Mouse (Mus musculus) heart, postnatal 0 days (tissue): ENCODE data around the gene Atp6ap2. TPM values are rescaled to one million over a fixed set of nuclear protein-coding genes. Genes with fewer than 3 reads are reported as not detected.

Experiments used
- ATAC-seq: fragments of 200-750 bp; cut with Nextera tagmentation; 2 replicates; pipeline ENCODE4 v1.8.0; 2017; ENCODE audit warnings: low read depth, moderate number of reproducible peaks, moderate library complexity; ENCODE audit not compliant: insufficient read depth
- DNase-seq: peaks from one replicate; pipeline ENCODE4 v3.0.0-alpha.2; 2016; ENCODE audit warnings: low spot score
- H3K27ac ChIP-seq: fragments of 300-500 bp; sonication (generic); 2 replicates; pipeline ENCODE4 v1.5.1; 2014; ENCODE audit warnings: low read depth, mild to moderate bottlenecking
- H3K27me3 ChIP-seq: fragments of 300-500 bp; sonication (generic); 2 replicates; pipeline ENCODE4 v1.6.1; 2014; ENCODE audit warnings: low read length, mixed read lengths; ENCODE audit not compliant: control insufficient read depth, insufficient read depth
- H3K36me3 ChIP-seq: fragments of 300-500 bp; sonication (generic); replicated peaks from 2 replicates; pipeline ENCODE4 v1.6.1; 2014; ENCODE audit warnings: low read length, mixed read lengths; ENCODE audit not compliant: control insufficient read depth, insufficient read depth
- H3K4me1 ChIP-seq: fragments of 300-500 bp; sonication (generic); 2 replicates; pipeline ENCODE4 v1.6.1; 2014; ENCODE audit warnings: antibody characterized with exemption; ENCODE audit not compliant: control insufficient read depth, insufficient read depth
- H3K4me2 ChIP-seq: fragments of 300-500 bp; sonication (generic); 2 replicates; pipeline ENCODE4 v1.6.1; 2014; ENCODE audit warnings: low read depth, mild to moderate bottlenecking, low read length, moderate library complexity
- H3K4me3 ChIP-seq: fragments of 300-500 bp; sonication (generic); 2 replicates; pipeline ENCODE4 v1.5.1; 2014; ENCODE audit warnings: low read depth, low read length
- H3K9ac ChIP-seq: fragments of 300-500 bp; sonication (generic); replicated peaks from 2 replicates; pipeline ENCODE4 v1.6.1; 2014; ENCODE audit warnings: low read depth, low read length, mixed read lengths
- H3K9me3 ChIP-seq: fragments of 300-500 bp; sonication (generic); replicated peaks from 2 replicates; pipeline ENCODE4 v1.6.1; 2016; ENCODE audit warnings: low read length; ENCODE audit not compliant: control insufficient read depth
- CTCF ChIP-seq: IDR thresholded peaks from 2 replicates; pipeline ENCODE4 v1.5.1; 2016; ENCODE audit warnings: antibody characterized with exemption, control low read depth, low read depth
- EP300 ChIP-seq: IDR thresholded peaks from 2 replicates; pipeline ENCODE4 v1.6.1; 2016; ENCODE audit warnings: antibody characterized with exemption, low read depth
- WGBS: fragments of 180-500 bp; shearing (Covaris S2); extraction: QIAGEN DNeasy Blood & Tissue Kit; methylation state at CpG from one replicate; pipeline ENCODE4 v1.1.7; 2014; 5-methylcytosine and 5-hydroxymethylcytosine counted together
- polyA plus RNA-seq: library from polyadenylated mRNA; unstranded; fragments of >200 nt; fragmentation: Nextera tagmentation; extraction: Ambion mirVana; gene quantifications from 2 replicates; pipeline ENCODE4 v1.2.1, GENCODE M21; 2015
- total RNA-seq: library from RNA; depleted of rRNA; stranded (reverse); fragments of >200 nt; gene quantifications from 2 replicates; pipeline ENCODE4 v1.2.3, GENCODE M21; 2014; ENCODE audit warnings: low replicate concordance; rRNA removed

Gene Atp6ap2
- total RNA-seq (19.9 and 36.3 TPM in 2 replicates), polyA plus RNA-seq (40.5 and 43.9 TPM in 2 replicates)

- DNase-seq (peak; percentile 93), ATAC-seq (peak; percentile 99)
- Histone ChIP-seq H3K36me3 (no peaks in the 10 kb centered on the region), H3K9ac (peak within 1 kb of the TSS; percentile 80), H3K27me3 (no peaks in the 10 kb centered on the region), H3K9me3 (no peaks in the 10 kb centered on the region), H3K27ac (peak within 1 kb of the TSS; percentile 73; the same call in 1 of the 2 replicates), H3K4me1 (no peaks in the 10 kb centered on the region), H3K4me3 (peak within 1 kb of the TSS; percentile 82), H3K4me2 (peak within 1 kb of the TSS; percentile 75)
- 21% methylated on average over 48 of the region's 49 CpGs for WGBS
- TF ChIP-seq CTCF (no peak), EP300 (no peak)
Measured at GRCm38 (mm10) chrX:12587192-12587957, at the start of gene Atp6ap2. TSS of gene Atp6ap2 (plus strand) at chrX:12587801.

GRCm38 (mm10) chrX:12544417-12544816 lies 43.2 kb upstream of the Atp6ap2 start:
- Histone ChIP-seq H3K4me1 (no peaks in the 10 kb centered on the region), H3K9me3 (no peaks in the 10 kb centered on the region), H3K36me3 (no peaks in the 10 kb centered on the region), H3K27me3 (no peaks in the 10 kb centered on the region), H3K27ac (no peak overlapping the region), H3K4me2 (no peak overlapping the region), H3K9ac (no peak overlapping the region), H3K4me3 (no peak overlapping the region)
- no peak for TF ChIP-seq EP300
- TF ChIP-seq CTCF, result no peak
- 64% methylated on average over 1 of the region's 1 CpGs for WGBS
- no peak for ATAC-seq
- no peak for DNase-seq

- no peak overlapping the region for H3K4me3 ChIP-seq
- H3K9ac ChIP-seq, result no peak overlapping the region
- no peak overlapping the region for H3K4me2 ChIP-seq
- 71% methylated on average over 7 of the region's 7 CpGs for WGBS
- no peaks in the 10 kb centered on the region for H3K36me3 ChIP-seq
- TF ChIP-seq CTCF (no peak), EP300 (no peak)
- no peak for ATAC-seq
- no peak for DNase-seq
- H3K9me3 ChIP-seq, result no peaks in the 10 kb centered on the region
- H3K4me1 ChIP-seq, result no peaks in the 10 kb centered on the region
- H3K27me3 ChIP-seq, result no peaks in the 10 kb centered on the region
- no peak overlapping the region for H3K27ac ChIP-seq
Measured at GRCm38 (mm10) chrX:12557086-12557485, 30.5 kb upstream of the Atp6ap2 start.

- no peak overlapping the region for H3K4me3 ChIP-seq
- WGBS, result 83% methylated on average over 1 of the region's 1 CpGs
- H3K27me3 ChIP-seq, result no peaks in the 10 kb centered on the region
- no peak for ATAC-seq
- TF ChIP-seq CTCF (no peak), EP300 (no peak)
- H3K9ac ChIP-seq, result no peak overlapping the region
- DNase-seq, result no peak
- no peak overlapping the region for H3K27ac ChIP-seq
- H3K9me3 ChIP-seq, result no peaks in the 10 kb centered on the region
- no peaks in the 10 kb centered on the region for H3K36me3 ChIP-seq
- H3K4me2 ChIP-seq, result no peak overlapping the region
- no peaks in the 10 kb centered on the region for H3K4me1 ChIP-seq
Measured at GRCm38 (mm10) chrX:12571407-12571806, 16.2 kb upstream of the Atp6ap2 start.

GRCm38 (mm10) chrX:12577936-12578335 lies 9.7 kb upstream of the Atp6ap2 start:
- H3K27ac ChIP-seq, result no peak overlapping the region
- H3K27me3 ChIP-seq, result no peaks in the 10 kb centered on the region
- H3K4me2 ChIP-seq, result no peak overlapping the region
- no peaks in the 10 kb centered on the region for H3K4me1 ChIP-seq
- ATAC-seq, result no peak
- TF ChIP-seq EP300 (no peak), CTCF (no peak)
- DNase-seq, result no peak
- 63% methylated on average over 3 of the region's 3 CpGs for WGBS
- no peaks in the 10 kb centered on the region for H3K9me3 ChIP-seq
- H3K4me3 ChIP-seq, result no peak overlapping the region
- H3K36me3 ChIP-seq, result no peaks in the 10 kb centered on the region
- H3K9ac ChIP-seq, result no peak overlapping the region
